Mouse (Mus musculus): Measurements from ENCODE around the gene Sccpdh. TPM values are rescaled to one million over a fixed set of nuclear protein-coding genes. Genes with fewer than 3 reads are reported as not detected.
"Not testable (repeated sequence)": the region's sequence is repeated elsewhere in the genome, so short reads cannot be mapped to it uniquely, and the experiment has no call there.

The Sccpdh gene
- total and polyA plus RNA-seq, 2 experiments from 2014 or later, result 75.5 to 122 TPM

- Histone ChIP-seq H3K27me3 (ENCODE audit: control insufficient read depth, insufficient read depth, low read length) (no peaks in the 10 kb centered on the region), H3K4me1 (ENCODE audit: control insufficient read depth, insufficient read depth) (peaks cover 3% of the 10 kb centered on the region; the same call in 1 of the 2 replicates), H3K36me3 (replicated peaks; ENCODE audit: control insufficient read depth, insufficient read depth, low read length) (no peaks in the 10 kb centered on the region), H3K4me2 (ENCODE audit: low read depth, low read length) (no peak overlapping the region), H3K9me3 (replicated peaks; ENCODE audit: control insufficient read depth, low read length) (no peaks in the 10 kb centered on the region), H3K4me3 (ENCODE audit: low read depth, low read length) (no peak overlapping the region), H3K27ac (ENCODE audit: low read depth) (no peak overlapping the region), H3K9ac (replicated peaks; ENCODE audit: low read depth, low read length) (no peak overlapping the region)
- WGBS, result 33% methylated on average over 3 of the region's 3 CpGs
- DNase-seq (ENCODE audit: low spot score), result no peak
- TF ChIP-seq CTCF (IDR thresholded peaks at IDR 0.05; ENCODE audit: low read depth) (no peak), EP300 (IDR thresholded peaks at IDR 0.05; ENCODE audit: low read depth) (no peak)
- ATAC-seq (ENCODE audit: insufficient read depth, low read depth), result no peak
Observed at GRCm38 (mm10) chr1:179704150-179704549, 36.1 kb downstream of the Sccpdh start.

- no peak overlapping the region for H3K4me2 ChIP-seq (ENCODE audit: low read depth, low read length)
- WGBS, result 87% methylated on average over 6 of the region's 6 CpGs
- H3K9me3 ChIP-seq (replicated peaks; ENCODE audit: control insufficient read depth, low read length), result no peaks in the 10 kb centered on the region
- no peak overlapping the region for H3K4me3 ChIP-seq (ENCODE audit: low read depth, low read length)
- no peaks in the 10 kb centered on the region for H3K27me3 ChIP-seq (ENCODE audit: control insufficient read depth, insufficient read depth, low read length)
- no peak for TF ChIP-seq EP300 (IDR thresholded peaks at IDR 0.05; ENCODE audit: low read depth)
- TF ChIP-seq CTCF (IDR thresholded peaks at IDR 0.05; ENCODE audit: low read depth), result no peak
- ATAC-seq (ENCODE audit: insufficient read depth, low read depth) (no peak), DNase-seq (ENCODE audit: low spot score) (no peak)
- H3K36me3 ChIP-seq (replicated peaks; ENCODE audit: control insufficient read depth, insufficient read depth, low read length), result no peaks in the 10 kb centered on the region
- peaks cover 3% of the 10 kb centered on the region; the same call in 1 of the 2 replicates for H3K4me1 ChIP-seq (ENCODE audit: control insufficient read depth, insufficient read depth)
- no peak overlapping the region for H3K27ac ChIP-seq (ENCODE audit: low read depth)
- no peak overlapping the region for H3K9ac ChIP-seq (replicated peaks; ENCODE audit: low read depth, low read length)
Observed at GRCm38 (mm10) chr1:179705154-179705553, 37.1 kb downstream of the Sccpdh start.

DNA sequence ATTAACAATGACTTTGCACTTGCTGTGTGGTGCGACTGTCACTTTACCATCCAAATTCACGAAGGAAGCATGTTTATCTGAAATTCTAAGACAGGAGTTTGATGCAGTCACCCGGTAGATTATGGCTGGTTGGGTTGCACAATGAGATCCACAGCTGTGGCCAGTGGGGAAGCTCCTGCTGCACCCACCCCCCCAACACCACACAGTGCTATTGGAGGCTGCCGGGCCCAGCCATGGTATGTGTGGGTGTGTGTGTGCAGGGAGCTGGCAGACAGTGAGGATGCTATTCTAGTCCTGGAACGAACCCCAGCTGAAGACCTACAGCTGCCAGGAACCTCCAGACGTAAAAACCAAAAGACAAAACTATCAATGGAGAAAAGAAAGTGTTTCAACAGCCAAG, 41.4 kb downstream of the Sccpdh start:
- Histone ChIP-seq H3K4me1 (ENCODE audit: control insufficient read depth, insufficient read depth) (no peaks in the 10 kb centered on the region; the same call in 1 of the 2 replicates), H3K9me3 (replicated peaks; ENCODE audit: control insufficient read depth, low read length) (no peaks in the 10 kb centered on the region), H3K4me2 (ENCODE audit: low read depth, low read length) (no peak overlapping the region), H3K36me3 (replicated peaks; ENCODE audit: control insufficient read depth, insufficient read depth, low read length) (no peaks in the 10 kb centered on the region), H3K27me3 (ENCODE audit: control insufficient read depth, insufficient read depth, low read length) (no peaks in the 10 kb centered on the region), H3K4me3 (ENCODE audit: low read depth, low read length) (no peak overlapping the region), H3K9ac (replicated peaks; ENCODE audit: low read depth, low read length) (no peak overlapping the region), H3K27ac (ENCODE audit: low read depth) (peak overlapping the region; percentile 36; the same call in 1 of the 2 replicates)
- DNase-seq (ENCODE audit: low spot score) (peak; percentile 68), ATAC-seq (ENCODE audit: insufficient read depth, low read depth) (peak; percentile 90)
- 33% methylated on average over 6 of the region's 6 CpGs for WGBS
- no peak for TF ChIP-seq CTCF (IDR thresholded peaks at IDR 0.05; ENCODE audit: low read depth)
- TF ChIP-seq EP300 (IDR thresholded peaks at IDR 0.05; ENCODE audit: low read depth), result no peak

GRCm38 (mm10) chr1:179710739-179711138, 42.7 kb downstream of the Sccpdh start:
- ATAC-seq (ENCODE audit: insufficient read depth, low read depth), result no peak
- WGBS, result 82% methylated on average over 5 of the region's 5 CpGs
- Histone ChIP-seq H3K4me2 (ENCODE audit: low read depth, low read length) (no peak overlapping the region), H3K9me3 (replicated peaks; ENCODE audit: control insufficient read depth, low read length) (no peaks in the 10 kb centered on the region), H3K4me3 (ENCODE audit: low read depth, low read length) (no peak overlapping the region), H3K27ac (ENCODE audit: low read depth) (no peak overlapping the region), H3K27me3 (ENCODE audit: control insufficient read depth, insufficient read depth, low read length) (no peaks in the 10 kb centered on the region), H3K9ac (replicated peaks; ENCODE audit: low read depth, low read length) (no peak overlapping the region), H3K36me3 (replicated peaks; ENCODE audit: control insufficient read depth, insufficient read depth, low read length) (no peaks in the 10 kb centered on the region), H3K4me1 (ENCODE audit: control insufficient read depth, insufficient read depth) (no peaks in the 10 kb centered on the region; the same call in 1 of the 2 replicates)
- TF ChIP-seq CTCF (IDR thresholded peaks at IDR 0.05; ENCODE audit: low read depth) (no peak), EP300 (IDR thresholded peaks at IDR 0.05; ENCODE audit: low read depth) (no peak)
- no peak for DNase-seq (ENCODE audit: low spot score)

DNA sequence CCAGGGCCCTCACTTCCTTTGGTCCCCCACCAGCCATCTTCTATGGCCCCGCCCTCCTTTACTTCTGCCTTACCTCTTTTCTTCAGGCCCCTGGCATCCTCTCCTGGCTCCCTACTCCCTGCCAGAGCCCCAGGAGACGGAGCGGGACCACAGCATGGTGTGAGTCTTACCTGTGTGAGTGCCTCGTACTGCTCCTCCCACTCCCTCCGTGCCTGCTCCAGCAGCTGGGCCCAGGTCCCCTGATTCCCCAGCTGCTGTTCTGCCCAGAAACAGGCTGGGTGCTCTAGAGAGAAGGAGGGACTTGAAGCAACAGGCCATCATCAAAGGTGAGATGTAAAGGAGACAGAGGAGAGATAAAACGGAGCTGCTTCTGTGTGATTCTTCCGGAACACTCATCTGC, 44.6 kb downstream of the Sccpdh start:
- WGBS, result 80% methylated on average over 7 of the region's 7 CpGs
- no peaks in the 10 kb centered on the region; the same call in 1 of the 2 replicates for H3K4me1 ChIP-seq (ENCODE audit: control insufficient read depth, insufficient read depth)
- no peaks in the 10 kb centered on the region for H3K36me3 ChIP-seq (replicated peaks; ENCODE audit: control insufficient read depth, insufficient read depth, low read length)
- no peak overlapping the region for H3K4me2 ChIP-seq (ENCODE audit: low read depth, low read length)
- no peak overlapping the region for H3K4me3 ChIP-seq (ENCODE audit: low read depth, low read length)
- no peak overlapping the region for H3K27ac ChIP-seq (ENCODE audit: low read depth)
- no peaks in the 10 kb centered on the region for H3K27me3 ChIP-seq (ENCODE audit: control insufficient read depth, insufficient read depth, low read length)
- DNase-seq (ENCODE audit: low spot score), result no peak
- TF ChIP-seq CTCF (IDR thresholded peaks at IDR 0.05; ENCODE audit: low read depth) (no peak), EP300 (IDR thresholded peaks at IDR 0.05; ENCODE audit: low read depth) (no peak)
- H3K9me3 ChIP-seq (replicated peaks; ENCODE audit: control insufficient read depth, low read length), result no peaks in the 10 kb centered on the region
- no peak overlapping the region for H3K9ac ChIP-seq (replicated peaks; ENCODE audit: low read depth, low read length)
- no peak for ATAC-seq (ENCODE audit: insufficient read depth, low read depth)

DNA sequence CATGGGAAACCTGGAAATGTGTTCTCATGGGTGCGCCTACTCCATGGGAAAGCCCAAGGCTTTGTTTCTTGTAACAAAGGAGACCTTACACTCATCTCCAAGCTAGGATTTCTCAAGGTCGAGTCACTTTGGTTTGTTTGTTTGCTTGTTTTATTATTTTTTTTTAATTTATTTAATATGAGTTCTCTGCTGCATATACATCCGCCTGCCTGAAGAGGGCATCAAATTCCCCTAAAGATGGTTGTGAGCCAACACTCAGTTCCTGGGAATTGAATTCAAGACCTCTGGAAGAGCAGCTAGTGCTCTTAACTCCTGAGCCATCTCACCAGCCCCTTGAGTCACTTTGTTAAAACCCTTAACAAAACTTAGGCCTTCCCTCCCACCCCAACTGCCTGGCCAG, 45.4 kb downstream of the Sccpdh start:
- DNase-seq (ENCODE audit: low spot score) (no peak), ATAC-seq (ENCODE audit: insufficient read depth, low read depth) (no peak)
- H3K4me2 ChIP-seq (ENCODE audit: low read depth, low read length), result no peak overlapping the region
- no peaks in the 10 kb centered on the region for H3K36me3 ChIP-seq (replicated peaks; ENCODE audit: control insufficient read depth, insufficient read depth, low read length)
- H3K4me1 ChIP-seq (ENCODE audit: control insufficient read depth, insufficient read depth), result no peaks in the 10 kb centered on the region; the same call in 1 of the 2 replicates
- H3K9ac ChIP-seq (replicated peaks; ENCODE audit: low read depth, low read length), result no peak overlapping the region
- WGBS, result 73% methylated on average over 3 of the region's 3 CpGs
- H3K4me3 ChIP-seq (ENCODE audit: low read depth, low read length), result no peak overlapping the region
- H3K9me3 ChIP-seq (replicated peaks; ENCODE audit: control insufficient read depth, low read length), result no peaks in the 10 kb centered on the region
- no peak overlapping the region for H3K27ac ChIP-seq (ENCODE audit: low read depth)
- TF ChIP-seq EP300 (IDR thresholded peaks at IDR 0.05; ENCODE audit: low read depth) (no peak), CTCF (IDR thresholded peaks at IDR 0.05; ENCODE audit: low read depth) (no peak)
- H3K27me3 ChIP-seq (ENCODE audit: control insufficient read depth, insufficient read depth, low read length), result no peaks in the 10 kb centered on the region

DNA sequence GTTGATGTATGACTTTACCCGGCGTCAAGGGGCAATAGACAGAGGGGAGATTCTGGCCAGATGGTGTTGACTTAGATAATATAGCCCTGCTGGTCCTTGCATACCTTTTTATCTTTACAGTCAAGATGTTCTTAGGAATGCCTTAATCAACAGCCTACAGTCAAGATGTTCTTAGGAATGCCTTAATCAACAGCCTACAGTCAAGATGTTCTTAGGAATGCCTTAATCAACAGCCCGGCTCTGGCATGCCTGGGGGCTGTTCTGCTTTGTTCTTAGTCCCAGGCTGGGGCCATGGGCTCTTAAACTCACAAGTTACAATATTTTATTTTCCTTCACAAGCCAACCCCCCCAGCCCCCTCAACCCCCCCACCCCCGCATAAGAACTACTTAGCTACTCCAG, 47.3 kb downstream of the Sccpdh start:
- 71% methylated on average over 4 of the region's 4 CpGs for WGBS
- not testable (repeated sequence) for H3K4me2 ChIP-seq (ENCODE audit: low read depth, low read length); H3K36me3 ChIP-seq (replicated peaks; ENCODE audit: control insufficient read depth, insufficient read depth, low read length); H3K4me1 ChIP-seq (ENCODE audit: control insufficient read depth, insufficient read depth); ATAC-seq (ENCODE audit: insufficient read depth, low read depth); H3K9me3 ChIP-seq (replicated peaks; ENCODE audit: control insufficient read depth, low read length); H3K9ac ChIP-seq (replicated peaks; ENCODE audit: low read depth, low read length); H3K27ac ChIP-seq (ENCODE audit: low read depth); H3K27me3 ChIP-seq (ENCODE audit: control insufficient read depth, insufficient read depth, low read length); DNase-seq (ENCODE audit: low spot score); H3K4me3 ChIP-seq (ENCODE audit: low read depth, low read length)

Data from heart, postnatal 0 days (tissue).